Mouse (Mus musculus) limb, embryonic 14.5 days (tissue): ENCODE measurements at regions not wholly inside any gene's neighbourhood (a gene's known extent, or its start where the extent isn't known, plus 50 kb on each side); places are given as distances from the start of the nearest gene placed in this dataset.

ENCODE experiments used
- ATAC-seq: fragments of 200-750 bp; cut with Nextera tagmentation; 2 replicates; pipeline ENCODE4 v1.8.0; 2017; ENCODE audit warnings: low read depth, moderate number of reproducible peaks, moderate TSS enrichment; ENCODE audit not compliant: low FRiP score
- DNase-seq: peaks from one replicate; pipeline ENCODE4 v3.0.0-alpha.2; 2015; ENCODE audit warnings: low spot score
- H3K27ac ChIP-seq: fragments of 300-500 bp; sonication (generic); replicated peaks from 2 replicates; pipeline ENCODE4 v1.5.1; 2014; ENCODE audit warnings: low read depth, mild to moderate bottlenecking, low read length, moderate library complexity, mixed read lengths
- H3K27me3 ChIP-seq: fragments of 300-500 bp; sonication (generic); 2 replicates; pipeline ENCODE4 v1.6.1; 2014; ENCODE audit warnings: low read length, mixed read lengths; ENCODE audit not compliant: control insufficient read depth, insufficient read depth
- H3K36me3 ChIP-seq: fragments of 300-500 bp; sonication (generic); 2 replicates; pipeline ENCODE4 v1.6.1; 2014; ENCODE audit warnings: mild to moderate bottlenecking, low read length, moderate library complexity, mixed read lengths; ENCODE audit not compliant: control insufficient read depth, insufficient read depth
- H3K4me1 ChIP-seq: fragments of 300-500 bp; sonication (generic); 2 replicates; pipeline ENCODE4 v1.6.1; 2014; ENCODE audit warnings: antibody characterized with exemption, low read length, mixed read lengths; ENCODE audit not compliant: control insufficient read depth, insufficient read depth
- H3K4me2 ChIP-seq: fragments of 300-500 bp; sonication (generic); replicated peaks from 2 replicates; pipeline ENCODE4 v1.6.1; 2014; ENCODE audit warnings: low read depth, mild to moderate bottlenecking, low read length, moderate library complexity; ENCODE audit not compliant: severe bottlenecking
- H3K4me3 ChIP-seq: fragments of 300-500 bp; sonication (generic); replicated peaks from 2 replicates; pipeline ENCODE4 v1.5.1; 2014; ENCODE audit warnings: low read length
- H3K9ac ChIP-seq: fragments of 300-500 bp; sonication (generic); 2 replicates; pipeline ENCODE4 v1.6.1; 2014; ENCODE audit warnings: mild to moderate bottlenecking, low read depth, low read length, moderate library complexity; ENCODE audit not compliant: severe bottlenecking
- H3K9me3 ChIP-seq: fragments of 300-500 bp; sonication (generic); 2 replicates; pipeline ENCODE4 v1.6.1; 2016; ENCODE audit warnings: low read length; ENCODE audit not compliant: control insufficient read depth
- POLR2A ChIP-seq: fragments of 200-500 bp; IDR thresholded peaks from 2 replicates; pipeline ENCODE4 v1.8.0; 2012; ENCODE audit warnings: inconsistent platforms, mild to moderate bottlenecking, moderate library complexity, borderline replicate concordance; ENCODE audit not compliant: insufficient read depth, insufficient read length; ENCODE audit errors: extremely low read depth
- whole genome bisulfite sequencing: fragments of 180-500 bp; shearing (Covaris S2); extraction: QIAGEN DNeasy Blood & Tissue Kit; methylation state at CpG from one replicate; pipeline ENCODE4 v1.1.7; 2014; 5-methylcytosine and 5-hydroxymethylcytosine counted together

- H3K27ac ChIP-seq: no peak overlapping the region
- TF ChIP-seq POLR2A: no peak
- DNase-seq (peak; percentile 7), ATAC-seq (no peak)
- no peak overlapping the region for H3K4me2 ChIP-seq
- no peak overlapping the region for H3K4me3 ChIP-seq
- H3K36me3 ChIP-seq: no peaks in the 10 kb centered on the region
- H3K27me3 ChIP-seq: no peaks in the 10 kb centered on the region
- H3K4me1 ChIP-seq: no peaks in the 10 kb centered on the region
- no peak overlapping the region for H3K9ac ChIP-seq
- no peaks in the 10 kb centered on the region for H3K9me3 ChIP-seq
Measured at GRCm38 (mm10) chr3:126058585-126058984, 120.2 kb upstream of the Ugt8a start.

- no peak for DNase-seq
- no peak for TF ChIP-seq POLR2A
- no peaks in the 10 kb centered on the region for H3K4me1 ChIP-seq
- WGBS: 83% methylated on average over 2 of the region's 2 CpGs
- ATAC-seq: no peak
- no peak overlapping the region for H3K4me3 ChIP-seq
- no peak overlapping the region for H3K27ac ChIP-seq
- H3K27me3 ChIP-seq: no peaks in the 10 kb centered on the region
- H3K9ac ChIP-seq: no peak overlapping the region
- H3K4me2 ChIP-seq: no peak overlapping the region
- H3K36me3 ChIP-seq: no peaks in the 10 kb centered on the region
- no peaks in the 10 kb centered on the region for H3K9me3 ChIP-seq
Measured at GRCm38 (mm10) chr3:126105086-126105485, 166.7 kb upstream of the Ugt8a start.

- no peaks in the 10 kb centered on the region for H3K36me3 ChIP-seq
- no peak overlapping the region for H3K4me3 ChIP-seq
- no peaks in the 10 kb centered on the region for H3K27me3 ChIP-seq
- H3K27ac ChIP-seq: no peak overlapping the region
- ATAC-seq: no peak
- no peaks in the 10 kb centered on the region for H3K9me3 ChIP-seq
- DNase-seq: no peak
- 80% methylated on average over 6 of the region's 6 CpGs for WGBS
- no peak overlapping the region for H3K4me2 ChIP-seq
- H3K9ac ChIP-seq: no peak overlapping the region
- no peaks in the 10 kb centered on the region for H3K4me1 ChIP-seq
- no peak for TF ChIP-seq POLR2A
Measured at GRCm38 (mm10) chr3:126109371-126109770, 171.0 kb upstream of the Ugt8a start.

- ATAC-seq (no peak), DNase-seq (no peak)
- Histone ChIP-seq H3K9ac (no peak overlapping the region), H3K4me1 (no peaks in the 10 kb centered on the region), H3K4me2 (no peak overlapping the region), H3K9me3 (no peaks in the 10 kb centered on the region), H3K27ac (no peak overlapping the region), H3K27me3 (no peaks in the 10 kb centered on the region), H3K36me3 (no peaks in the 10 kb centered on the region), H3K4me3 (no peak overlapping the region)
- TF ChIP-seq POLR2A: no peak
- WGBS: 62% methylated on average over 2 of the region's 2 CpGs
Measured at GRCm38 (mm10) chr3:126117849-126118248, 179.4 kb upstream of the Ugt8a start.

- 77% methylated on average over 2 of the region's 2 CpGs for WGBS
- Histone ChIP-seq H3K27me3 (no peaks in the 10 kb centered on the region), H3K9ac (no peak overlapping the region), H3K9me3 (no peaks in the 10 kb centered on the region), H3K4me2 (no peak overlapping the region), H3K4me1 (no peaks in the 10 kb centered on the region), H3K4me3 (no peak overlapping the region), H3K36me3 (no peaks in the 10 kb centered on the region), H3K27ac (no peak overlapping the region)
- ATAC-seq (no peak), DNase-seq (no peak)
- TF ChIP-seq POLR2A: no peak
Measured at GRCm38 (mm10) chr3:126122323-126123259, 184.2 kb upstream of the Ugt8a start.

- WGBS: 65% methylated on average over 1 of the region's 1 CpGs
- TF ChIP-seq POLR2A: no peak
- H3K4me1 ChIP-seq: no peaks in the 10 kb centered on the region
- H3K9me3 ChIP-seq: no peaks in the 10 kb centered on the region
- H3K27me3 ChIP-seq: no peaks in the 10 kb centered on the region
- no peak overlapping the region for H3K9ac ChIP-seq
- DNase-seq (no peak), ATAC-seq (no peak)
- H3K4me3 ChIP-seq: no peak overlapping the region
- H3K36me3 ChIP-seq: no peaks in the 10 kb centered on the region
- no peak overlapping the region for H3K4me2 ChIP-seq
- H3K27ac ChIP-seq: no peak overlapping the region
Measured at GRCm38 (mm10) chr3:126166542-126166941, 196.9 kb upstream of the Arsj start.
